Mouse (Mus musculus) myocyte (in vitro differentiated cells): Measurements from ENCODE around the gene Sucla2. TPM values are rescaled to one million over a fixed set of nuclear protein-coding genes. Genes with fewer than 3 reads are reported as not detected.

ENCODE experiments used
- H3K27me3 ChIP-seq: one replicate; pipeline ENCODE4 v1.6.1; 2011; ENCODE audit not compliant: control insufficient read depth, insufficient read depth, insufficient read length
- H3K36me3 ChIP-seq: one replicate; pipeline ENCODE4 v1.6.1; 2011; ENCODE audit not compliant: control insufficient read depth, insufficient read depth
- H3K4me2 ChIP-seq: one replicate; pipeline ENCODE4 v1.6.1; 2011; ENCODE audit warnings: low read depth, control low read depth
- H3K4me3 ChIP-seq: one replicate; pipeline ENCODE4 v1.5.1; 2011; ENCODE audit warnings: mild to moderate bottlenecking, control low read depth, moderate library complexity
- H3K79me2 ChIP-seq: one replicate; pipeline ENCODE4 v1.6.1; 2011; ENCODE audit not compliant: control insufficient read depth, insufficient read depth
- H3ac ChIP-seq: one replicate; pipeline ENCODE4 v1.6.1; 2011; ENCODE audit not compliant: control insufficient read depth, insufficient read length
- CEBPB ChIP-seq: IDR thresholded peaks from 2 replicates; pipeline ENCODE4 v1.6.1; 2011; ENCODE audit warnings: mild to moderate bottlenecking, moderate library complexity; ENCODE audit not compliant: poor library complexity, insufficient read depth, severe bottlenecking
- E2F4 ChIP-seq: IDR thresholded peaks from one replicate; pipeline ENCODE4 v1.6.1; 2011; ENCODE audit warnings: mild to moderate bottlenecking, control low read depth, moderate library complexity; ENCODE audit not compliant: insufficient read depth
- MAX ChIP-seq: IDR thresholded peaks from one replicate; pipeline ENCODE4 v1.6.1; 2011; ENCODE audit warnings: low read depth, mild to moderate bottlenecking, control low read depth
- MYOD1 ChIP-seq, 3 experiments: IDR thresholded peaks; one replicate each; pipeline ENCODE4 v1.6.1; 2011; ENCODE audit warnings: control low read depth in 2 of 3, low read depth in 2 of 3, mild to moderate bottlenecking in 2 of 3, moderate library complexity in 1 of 3; ENCODE audit not compliant: insufficient read length in 2 of 3, control insufficient read depth in 1 of 3
- MYOG ChIP-seq, 3 experiments: IDR thresholded peaks; one replicate each; pipeline ENCODE4 v1.6.1; 2011; ENCODE audit warnings: control low read depth in 2 of 3, low read depth in 2 of 3, mild to moderate bottlenecking in 2 of 3; ENCODE audit not compliant: insufficient read length in 2 of 3, control insufficient read depth in 1 of 3, insufficient read depth in 1 of 3
- POLR2A ChIP-seq: IDR thresholded peaks from one replicate; pipeline ENCODE4 v1.6.1; 2011; ENCODE audit warnings: low read depth, mild to moderate bottlenecking, control low read depth, moderate library complexity; ENCODE audit not compliant: insufficient read length
- POLR2AphosphoS2 ChIP-seq: IDR thresholded peaks from one replicate; pipeline ENCODE4 v1.6.1; 2011; ENCODE audit warnings: low read depth, control low read depth; ENCODE audit not compliant: insufficient read length
- REST ChIP-seq: IDR thresholded peaks from one replicate; pipeline ENCODE4 v1.6.1; 2011; ENCODE audit warnings: mild to moderate bottlenecking, control low read depth, moderate library complexity; ENCODE audit not compliant: insufficient read depth, insufficient read length
- SRF ChIP-seq: IDR thresholded peaks from one replicate; pipeline ENCODE4 v1.6.1; 2011; ENCODE audit warnings: low read depth; ENCODE audit not compliant: control insufficient read depth, insufficient read length
- TCF12 ChIP-seq: IDR thresholded peaks from one replicate; pipeline ENCODE4 v1.6.1; 2011; ENCODE audit warnings: mild to moderate bottlenecking, control low read depth; ENCODE audit not compliant: poor library complexity, insufficient read depth, severe bottlenecking
- TCF3 ChIP-seq: IDR thresholded peaks from one replicate; pipeline ENCODE4 v1.6.1; 2011; ENCODE audit warnings: low read depth, control low read depth; ENCODE audit not compliant: insufficient read length
- USF1 ChIP-seq: IDR thresholded peaks from one replicate; pipeline ENCODE4 v1.6.1; 2011; ENCODE audit warnings: low read depth, mild to moderate bottlenecking, control low read depth, moderate library complexity
- polyA plus RNA-seq: library from polyadenylated mRNA; unstranded; fragments of >200 nt; fragmentation: generic; extraction: Trizol; gene quantifications from one replicate; pipeline ENCODE4 v1.2.1, GENCODE M21; 2012; ENCODE audit warnings: missing spikeins

The Sucla2 gene
- polyA plus RNA-seq, 1 experiment = 59.5 TPM

GRCm38 (mm10) chr14:73543781-73544180, 18.7 kb downstream of the Sucla2 start:
- H3K4me2 ChIP-seq = no peak overlapping the region
- H3K27me3 ChIP-seq = peaks cover under 1% of the 10 kb centered on the region
- H3K79me2 ChIP-seq = no peaks in the 10 kb centered on the region
- TF ChIP-seq MAX (no peak), MYOG (IDR thresholded peaks at IDR 0.05; ENCODE audit: control insufficient read depth in 1 of 3, insufficient read depth in 1 of 3, insufficient read length in 2 of 3, low read depth in 2 of 3) (no peak), POLR2AphosphoS2 (no peak), USF1 (no peak), E2F4 (no peak), CEBPB (no peak), TCF12 (no peak), MYOD1 (IDR thresholded peaks at IDR 0.05; ENCODE audit: control insufficient read depth in 1 of 3, insufficient read length in 2 of 3, low read depth in 2 of 3) (no peak), REST (no peak), SRF (no peak)
- H3K4me3 ChIP-seq = no peak overlapping the region
- no peak overlapping the region for H3ac ChIP-seq
- H3K36me3 ChIP-seq = no peaks in the 10 kb centered on the region

- Histone ChIP-seq H3K79me2 (no peaks in the 10 kb centered on the region), H3ac (no peak overlapping the region), H3K4me3 (no peak overlapping the region), H3K36me3 (no peaks in the 10 kb centered on the region), H3K4me2 (no peak overlapping the region), H3K27me3 (no peaks in the 10 kb centered on the region)
- TF ChIP-seq TCF3 = no peak
- TF ChIP-seq TCF12 = no peak
- no peak for TF ChIP-seq CEBPB
- no peak for TF ChIP-seq SRF
- TF ChIP-seq MYOG (IDR thresholded peaks at IDR 0.05; ENCODE audit: control insufficient read depth in 1 of 3, insufficient read depth in 1 of 3, insufficient read length in 2 of 3, low read depth in 2 of 3) = no peak
- no peak for TF ChIP-seq POLR2A
- no peak for TF ChIP-seq REST
- TF ChIP-seq MAX = no peak
- no peak for TF ChIP-seq POLR2AphosphoS2
- TF ChIP-seq E2F4 = no peak
- no peak for TF ChIP-seq USF1
- TF ChIP-seq MYOD1 (IDR thresholded peaks at IDR 0.05; ENCODE audit: control insufficient read depth in 1 of 3, insufficient read length in 2 of 3, low read depth in 2 of 3) = no peak
These were observed 21.9 kb downstream of the Sucla2 start for GRCm38 (mm10) chr14:73547034-73547433.

- Histone ChIP-seq H3K79me2 (peaks cover under 1% of the 10 kb centered on the region), H3K4me3 (no peak within 1 kb of the TSS), H3ac (no peak within 1 kb of the TSS), H3K4me2 (no peak within 1 kb of the TSS), H3K27me3 (no peaks in the 10 kb centered on the region), H3K36me3 (no peaks in the 10 kb centered on the region)
- TF ChIP-seq MAX (no peak), CEBPB (no peak), TCF12 (no peak), POLR2AphosphoS2 (no peak), E2F4 (no peak)
These were observed 22.9 kb downstream of the Sucla2 start, which contains the start of gene Nudt15 for GRCm38 (mm10) chr14:73548051-73548450. TSS of gene Nudt15 (minus strand) at chr14:73548242.

- TF ChIP-seq SRF = no peak
- no peak for TF ChIP-seq REST
- TF ChIP-seq USF1 = no peak
- TF ChIP-seq E2F4 = no peak
- TF ChIP-seq POLR2A = no peak
- TF ChIP-seq TCF12 = no peak
- no peak for TF ChIP-seq CEBPB
- no peak for TF ChIP-seq MYOD1 (IDR thresholded peaks at IDR 0.05; ENCODE audit: control insufficient read depth in 1 of 3, insufficient read length in 2 of 3, low read depth in 2 of 3)
- no peak for TF ChIP-seq POLR2AphosphoS2
- TF ChIP-seq MAX = no peak
- TF ChIP-seq MYOG (IDR thresholded peaks at IDR 0.05; ENCODE audit: control insufficient read depth in 1 of 3, insufficient read depth in 1 of 3, insufficient read length in 2 of 3, low read depth in 2 of 3) = no peak
- no peak for TF ChIP-seq TCF3
- peaks cover 18% of the 10 kb centered on the region for H3K79me2 ChIP-seq
- no peaks in the 10 kb centered on the region for H3K27me3 ChIP-seq
- no peak overlapping the region for H3K4me2 ChIP-seq
- H3K36me3 ChIP-seq = no peaks in the 10 kb centered on the region
- H3K4me3 ChIP-seq = no peak overlapping the region
- H3ac ChIP-seq = no peak overlapping the region
These were observed 25.2 kb downstream of the Sucla2 start for GRCm38 (mm10) chr14:73550291-73550690.

- Histone ChIP-seq H3ac (no peak overlapping the region), H3K79me2 (peaks cover 23% of the 10 kb centered on the region), H3K4me2 (no peak overlapping the region), H3K27me3 (no peaks in the 10 kb centered on the region), H3K36me3 (peaks cover under 1% of the 10 kb centered on the region), H3K4me3 (no peak overlapping the region)
- TF ChIP-seq POLR2A (no peak), MYOD1 (IDR thresholded peaks at IDR 0.05; ENCODE audit: control insufficient read depth in 1 of 3, insufficient read length in 2 of 3, low read depth in 2 of 3) (no peak), SRF (no peak), E2F4 (no peak), USF1 (no peak), TCF12 (no peak), CEBPB (no peak), POLR2AphosphoS2 (no peak), MAX (no peak), MYOG (IDR thresholded peaks at IDR 0.05; ENCODE audit: control insufficient read depth in 1 of 3, insufficient read depth in 1 of 3, insufficient read length in 2 of 3, low read depth in 2 of 3) (no peak), REST (no peak), TCF3 (no peak)
These were observed 25.6 kb downstream of the Sucla2 start for GRCm38 (mm10) chr14:73550732-73551131.
